Mouse (Mus musculus) retina, postnatal 7 days (tissue): ENCODE results near the gene Mylk4.

ENCODE experiments used
- DNase-seq: peaks from one replicate; pipeline ENCODE4 v3.0.0-alpha.2; 2012; ENCODE audit warnings: low read depth, low spot score

Mylk4 gene

GRCm38 (mm10) chr13:32783816-32784215 is at the start of gene Mylk4:
Mylk4 (minus strand) TSS chr13:32783954.
- DNase-seq: no peak

GRCm38 (mm10) chr13:32833237-32833636 is 49.5 kb upstream of the Mylk4 start:
- no peak for DNase-seq

GRCm38 (mm10) chr13:32832776-32833175 is 49.0 kb upstream of the Mylk4 start:
- DNase-seq: no peak

- DNase-seq: no peak
Observed at GRCm38 (mm10) chr13:32831505-32832273, 47.9 kb upstream of the Mylk4 start.

GRCm38 (mm10) chr13:32828886-32829285 is 45.1 kb upstream of the Mylk4 start:
- no peak for DNase-seq

GRCm38 (mm10) chr13:32827951-32828350 is 44.2 kb upstream of the Mylk4 start:
- no peak for DNase-seq

- no peak for DNase-seq
Observed at GRCm38 (mm10) chr13:32827111-32827822, 43.5 kb upstream of the Mylk4 start.

GRCm38 (mm10) chr13:32825546-32825945 is 41.8 kb upstream of the Mylk4 start:
- DNase-seq: no peak

- DNase-seq: no peak
Observed at GRCm38 (mm10) chr13:32824377-32825330, 40.9 kb upstream of the Mylk4 start.

- no peak for DNase-seq
Observed at GRCm38 (mm10) chr13:32823126-32823525, 39.4 kb upstream of the Mylk4 start.

- DNase-seq: no peak
Observed at GRCm38 (mm10) chr13:32821671-32822070, 37.9 kb upstream of the Mylk4 start.

GRCm38 (mm10) chr13:32819926-32820325 is 36.2 kb upstream of the Mylk4 start:
- no peak for DNase-seq

- no peak for DNase-seq
Observed at GRCm38 (mm10) chr13:32819241-32819640, 35.5 kb upstream of the Mylk4 start.

GRCm38 (mm10) chr13:32807624-32808023 is 23.9 kb upstream of the Mylk4 start:
- no peak for DNase-seq

- DNase-seq: peak; percentile 24
Observed at GRCm38 (mm10) chr13:32806820-32807219, 23.1 kb upstream of the Mylk4 start.

GRCm38 (mm10) chr13:32803701-32804345 is 20.1 kb upstream of the Mylk4 start:
- DNase-seq: no peak

GRCm38 (mm10) chr13:32802259-32803081 is 18.7 kb upstream of the Mylk4 start, which contains the start of gene D930007J09Rik:
D930007J09Rik (minus strand) TSS chr13:32802849.
- peak; percentile 47 for DNase-seq

GRCm38 (mm10) chr13:32801693-32802221 is 18.0 kb upstream of the Mylk4 start, which contains the start of gene Wrnip1:
Wrnip1 (plus strand) TSS chr13:32802038.
- DNase-seq: peak; percentile 99

- DNase-seq: no peak
Observed at GRCm38 (mm10) chr13:32800859-32801258, 17.1 kb upstream of the Mylk4 start.

GRCm38 (mm10) chr13:32799131-32799530 is 15.4 kb upstream of the Mylk4 start:
- no peak for DNase-seq
